Mouse (Mus musculus): ENCODE data around the gene Otop3. TPM values are rescaled to one million over a fixed set of nuclear protein-coding genes. Genes with fewer than 3 reads are reported as not detected.

The Otop3 gene
- total and polyA plus RNA-seq, 2 experiments from 2014 or later: 0.48 to 0.98 TPM

GRCm38 (mm10) chr11:115344967-115345366, 10.4 kb downstream of the Otop3 start:
- H3K4me1 ChIP-seq (ENCODE audit: insufficient read depth): no peaks in the 10 kb centered on the region
- H3K36me3 ChIP-seq (ENCODE audit: insufficient read depth): peaks cover 9% of the 10 kb centered on the region
- ATAC-seq (no peak), DNase-seq (no peak)
- H3K4me2 ChIP-seq (ENCODE audit: low read depth): no peak overlapping the region
- no peak overlapping the region for H3K27ac ChIP-seq (ENCODE audit: low read depth, low read length)
- H3K9me3 ChIP-seq (ENCODE audit: low read length): no peaks in the 10 kb centered on the region
- 15% methylated on average over 12 of the region's 12 CpGs for WGBS
- no peak overlapping the region for H3K9ac ChIP-seq
- no peaks in the 10 kb centered on the region; the same call in 1 of the 2 replicates for H3K27me3 ChIP-seq (ENCODE audit: insufficient read depth, low read length)
- TF ChIP-seq CTCF (IDR thresholded peaks at IDR 0.05; ENCODE audit: low read depth): no peak
- no peak overlapping the region for H3K4me3 ChIP-seq (ENCODE audit: low read depth, low read length)

GRCm38 (mm10) chr11:115345515-115345914, 11.0 kb downstream of the Otop3 start:
- no peak for ATAC-seq
- Histone ChIP-seq H3K4me1 (ENCODE audit: insufficient read depth) (no peaks in the 10 kb centered on the region), H3K4me2 (ENCODE audit: low read depth) (no peak overlapping the region), H3K9me3 (ENCODE audit: low read length) (no peaks in the 10 kb centered on the region), H3K36me3 (ENCODE audit: insufficient read depth) (peaks cover 15% of the 10 kb centered on the region), H3K9ac (no peak overlapping the region), H3K27me3 (ENCODE audit: insufficient read depth, low read length) (no peaks in the 10 kb centered on the region; the same call in 1 of the 2 replicates), H3K4me3 (ENCODE audit: low read depth, low read length) (no peak overlapping the region), H3K27ac (ENCODE audit: low read depth, low read length) (no peak overlapping the region)
- 66% methylated on average over 7 of the region's 7 CpGs for WGBS
- TF ChIP-seq CTCF (IDR thresholded peaks at IDR 0.05; ENCODE audit: low read depth): no peak
- DNase-seq: no peak

GRCm38 (mm10) chr11:115348681-115349248, 14.2 kb downstream of the Otop3 start:
- Histone ChIP-seq H3K27ac (ENCODE audit: low read depth, low read length) (no peak overlapping the region), H3K9me3 (ENCODE audit: low read length) (no peaks in the 10 kb centered on the region), H3K27me3 (ENCODE audit: insufficient read depth, low read length) (no peaks in the 10 kb centered on the region), H3K36me3 (ENCODE audit: insufficient read depth) (peaks cover 45% of the 10 kb centered on the region), H3K9ac (no peak overlapping the region), H3K4me2 (ENCODE audit: low read depth) (no peak overlapping the region), H3K4me1 (ENCODE audit: insufficient read depth) (no peaks in the 10 kb centered on the region), H3K4me3 (ENCODE audit: low read depth, low read length) (no peak overlapping the region)
- no peak for DNase-seq
- no peak for ATAC-seq
- no peak for TF ChIP-seq CTCF (IDR thresholded peaks at IDR 0.05; ENCODE audit: low read depth)
- WGBS: 69% methylated on average over 17 of the region's 17 CpGs

GRCm38 (mm10) chr11:115349976-115350375, 15.4 kb downstream of the Otop3 start:
- Histone ChIP-seq H3K4me3 (ENCODE audit: low read depth, low read length) (no peak overlapping the region), H3K27me3 (ENCODE audit: insufficient read depth, low read length) (no peaks in the 10 kb centered on the region), H3K36me3 (ENCODE audit: insufficient read depth) (peaks cover 47% of the 10 kb centered on the region), H3K9me3 (ENCODE audit: low read length) (no peaks in the 10 kb centered on the region), H3K27ac (ENCODE audit: low read depth, low read length) (no peak overlapping the region), H3K4me1 (ENCODE audit: insufficient read depth) (no peaks in the 10 kb centered on the region), H3K9ac (no peak overlapping the region), H3K4me2 (ENCODE audit: low read depth) (no peak overlapping the region)
- ATAC-seq (no peak), DNase-seq (no peak)
- 87% methylated on average over 4 of the region's 4 CpGs for WGBS
- TF ChIP-seq CTCF (IDR thresholded peaks at IDR 0.05; ENCODE audit: low read depth): no peak

GRCm38 (mm10) chr11:115353375-115353774, 18.8 kb downstream of the Otop3 start:
- Histone ChIP-seq H3K4me1 (ENCODE audit: insufficient read depth) (no peaks in the 10 kb centered on the region), H3K4me2 (ENCODE audit: low read depth) (no peak overlapping the region), H3K27me3 (ENCODE audit: insufficient read depth, low read length) (no peaks in the 10 kb centered on the region), H3K27ac (ENCODE audit: low read depth, low read length) (no peak overlapping the region), H3K9ac (no peak overlapping the region), H3K9me3 (ENCODE audit: low read length) (no peaks in the 10 kb centered on the region), H3K36me3 (ENCODE audit: insufficient read depth) (peaks cover 59% of the 10 kb centered on the region), H3K4me3 (ENCODE audit: low read depth, low read length) (no peak overlapping the region)
- ATAC-seq (no peak), DNase-seq (no peak)
- WGBS: 93% methylated on average over 5 of the region's 5 CpGs
- TF ChIP-seq CTCF (IDR thresholded peaks at IDR 0.05; ENCODE audit: low read depth): no peak

GRCm38 (mm10) chr11:115354183-115354582, 19.7 kb downstream of the Otop3 start:
- WGBS: 13% methylated on average over 8 of the region's 8 CpGs
- DNase-seq: peak; percentile 88
- H3K27me3 ChIP-seq (ENCODE audit: insufficient read depth, low read length): no peaks in the 10 kb centered on the region
- no peak overlapping the region for H3K27ac ChIP-seq (ENCODE audit: low read depth, low read length)
- ATAC-seq: peak; percentile 62; the same call in 1 of the 2 replicates
- H3K4me2 ChIP-seq (ENCODE audit: low read depth): no peak overlapping the region
- TF ChIP-seq CTCF (IDR thresholded peaks at IDR 0.05; ENCODE audit: low read depth): peak; percentile 98
- peaks cover 54% of the 10 kb centered on the region for H3K36me3 ChIP-seq (ENCODE audit: insufficient read depth)
- no peak overlapping the region for H3K4me3 ChIP-seq (ENCODE audit: low read depth, low read length)
- H3K4me1 ChIP-seq (ENCODE audit: insufficient read depth): no peaks in the 10 kb centered on the region
- no peaks in the 10 kb centered on the region for H3K9me3 ChIP-seq (ENCODE audit: low read length)
- H3K9ac ChIP-seq: no peak overlapping the region

GRCm38 (mm10) chr11:115358468-115358867, 23.9 kb downstream of the Otop3 start:
- Histone ChIP-seq H3K4me3 (ENCODE audit: low read depth, low read length) (no peak overlapping the region), H3K36me3 (ENCODE audit: insufficient read depth) (peaks cover 17% of the 10 kb centered on the region), H3K4me2 (ENCODE audit: low read depth) (no peak overlapping the region), H3K4me1 (ENCODE audit: insufficient read depth) (peaks cover 4% of the 10 kb centered on the region; the same call in 1 of the 2 replicates), H3K9me3 (ENCODE audit: low read length) (no peaks in the 10 kb centered on the region), H3K9ac (no peak overlapping the region), H3K27me3 (ENCODE audit: insufficient read depth, low read length) (no peaks in the 10 kb centered on the region), H3K27ac (ENCODE audit: low read depth, low read length) (peak overlapping the region; percentile 42; the same call in 1 of the 2 replicates)
- ATAC-seq (peak; percentile 76; the same call in 1 of the 2 replicates), DNase-seq (peak; percentile 87)
- peak; percentile 71 for TF ChIP-seq CTCF (IDR thresholded peaks at IDR 0.05; ENCODE audit: low read depth)
- 19% methylated on average over 5 of the region's 5 CpGs for WGBS

All from forebrain, postnatal 0 days (tissue).